Mouse (Mus musculus): Measurements from ENCODE around the gene Ccdc153. TPM values are rescaled to one million over a fixed set of nuclear protein-coding genes. Genes with fewer than 3 reads are reported as not detected.

Ccdc153 gene
- polyA plus RNA-seq, 1 experiment from 2014 or later = 2.8 TPM

DNA sequence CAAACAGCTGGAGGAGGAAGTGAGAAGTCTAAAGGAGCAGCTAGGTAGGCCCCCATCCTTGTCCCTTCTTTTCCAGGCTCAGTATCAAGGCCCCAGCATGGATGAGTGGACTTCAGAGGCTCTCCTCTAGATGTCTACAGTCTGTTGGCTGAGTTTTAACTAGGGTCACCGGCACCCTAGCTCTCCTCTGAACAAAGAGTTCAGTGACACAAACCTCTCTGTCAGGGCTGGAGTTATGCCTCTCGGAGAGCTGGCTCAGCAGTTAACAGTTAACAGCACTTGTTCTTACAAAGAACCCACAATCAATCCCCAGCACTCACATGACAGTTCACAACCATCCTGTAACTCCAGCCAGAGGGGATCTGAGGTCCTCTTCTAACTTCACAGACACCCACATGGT, 3.1 kb downstream of the Ccdc153 start:
- no peaks in the 10 kb centered on the region for H3K9me3 ChIP-seq
- no peaks in the 10 kb centered on the region for H3K4me1 ChIP-seq
- no peak overlapping the region for H3K4me2 ChIP-seq
- 45% methylated on average over 2 of the region's 2 CpGs for WGBS
- H3K27me3 ChIP-seq = peaks cover 6% of the 10 kb centered on the region; the same call in 1 of the 2 replicates
- H3K9ac ChIP-seq = no peak overlapping the region
- no peak overlapping the region for H3K4me3 ChIP-seq
- ATAC-seq (ENCODE audit: borderline replicate concordance, extremely low read depth, low FRiP score, low TSS enrichment) = no peak
- no peaks in the 10 kb centered on the region for H3K36me3 ChIP-seq
- H3K27ac ChIP-seq = no peak overlapping the region

DNA sequence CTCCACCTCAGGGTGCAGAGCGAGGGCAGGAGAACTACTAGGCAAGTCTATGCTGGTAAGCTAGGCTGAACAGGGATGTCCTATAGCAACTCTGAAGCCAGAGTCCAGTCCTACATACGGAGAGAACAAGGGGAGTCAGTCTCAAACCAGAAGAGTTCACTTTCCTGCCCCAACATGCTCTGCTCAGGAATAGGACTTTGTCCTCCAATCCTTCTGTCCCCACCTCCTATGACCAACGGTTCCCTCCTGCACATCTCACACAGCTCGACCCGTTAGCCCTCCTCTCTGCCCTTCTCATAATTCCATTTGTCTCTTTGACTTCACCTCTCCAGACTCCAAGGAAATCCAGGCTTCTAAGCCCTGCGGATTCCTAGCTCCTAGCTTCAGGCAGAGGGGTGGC, 7.4 kb downstream of the Ccdc153 start:
- no peaks in the 10 kb centered on the region for H3K36me3 ChIP-seq
- no peak overlapping the region for H3K4me3 ChIP-seq
- no peaks in the 10 kb centered on the region for H3K9me3 ChIP-seq
- no peak overlapping the region for H3K27ac ChIP-seq
- H3K27me3 ChIP-seq = peaks cover 5% of the 10 kb centered on the region; the same call in 1 of the 2 replicates
- no peak for ATAC-seq (ENCODE audit: borderline replicate concordance, extremely low read depth, low FRiP score, low TSS enrichment)
- H3K4me1 ChIP-seq = 0 out of 2 replicates have a peak, but pooled peaks cover 6% of the 10 kb centered on the region
- no peak overlapping the region for H3K9ac ChIP-seq
- WGBS = 72% methylated on average over 6 of the region's 6 CpGs
- H3K4me2 ChIP-seq = no peak overlapping the region

DNA sequence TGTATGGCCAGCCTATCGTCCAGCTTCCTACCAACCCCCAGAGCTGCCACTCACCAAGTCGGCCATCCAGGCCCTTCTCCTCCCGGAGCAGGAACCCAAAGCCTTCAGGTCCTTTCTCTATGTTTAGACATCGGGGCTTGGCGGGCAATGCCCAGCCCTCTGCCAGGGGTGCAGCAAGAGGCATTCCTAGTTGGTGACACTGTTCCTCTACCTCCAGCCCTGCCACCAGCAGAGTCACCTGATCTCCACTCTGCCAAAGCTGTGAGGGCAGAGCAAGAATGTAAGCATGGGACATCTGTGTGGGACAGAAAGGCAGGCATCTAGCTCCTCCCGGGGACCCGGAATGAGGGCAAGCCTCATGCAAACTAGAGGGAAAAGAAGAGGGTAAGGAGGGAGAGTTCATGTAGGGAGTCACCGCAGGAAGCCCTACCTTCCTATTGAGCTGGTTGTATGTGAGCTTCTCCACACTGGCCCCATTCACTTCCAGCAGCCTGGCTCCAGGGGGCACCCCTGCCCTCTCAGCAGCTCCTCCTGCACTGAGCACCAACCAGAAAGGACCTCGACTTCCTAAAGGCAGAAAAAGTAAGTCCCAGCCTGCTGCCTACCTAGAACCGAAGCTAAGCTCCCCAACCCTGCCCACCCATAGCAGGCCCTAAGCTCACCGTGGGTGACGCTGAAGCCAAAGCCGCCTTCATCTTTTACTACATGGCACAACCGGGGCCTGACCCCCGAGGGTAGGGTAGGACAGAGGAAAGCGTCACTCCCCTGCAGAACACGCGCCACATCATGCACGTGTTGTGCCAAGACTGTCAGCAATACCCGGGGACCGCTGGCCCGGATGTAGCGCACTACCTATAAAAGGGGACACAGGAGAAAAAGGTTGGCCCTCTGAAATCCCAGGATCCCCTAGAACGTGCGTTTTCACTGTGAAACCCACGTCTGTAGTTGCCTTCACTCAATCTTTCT, 9.0 kb downstream of the Ccdc153 start:
- Histone ChIP-seq H3K27me3 (peaks cover 5% of the 10 kb centered on the region; the same call in 1 of the 2 replicates), H3K4me3 (no peak overlapping the region), H3K9ac (peak overlapping the region; percentile 16; the same call in 1 of the 2 replicates), H3K9me3 (no peaks in the 10 kb centered on the region), H3K27ac (no peak overlapping the region), H3K4me1 (0 out of 2 replicates have a peak, but pooled peaks cover 6% of the 10 kb centered on the region), H3K4me2 (0 out of 2 replicates have a peak overlapping the region, but pooled peaks have one; percentile 33), H3K36me3 (no peaks in the 10 kb centered on the region)
- 35% methylated on average over 26 of the region's 26 CpGs for WGBS
- ATAC-seq (ENCODE audit: borderline replicate concordance, extremely low read depth, low FRiP score, low TSS enrichment) = peak; percentile 71; the same call in 1 of the 2 replicates

DNA sequence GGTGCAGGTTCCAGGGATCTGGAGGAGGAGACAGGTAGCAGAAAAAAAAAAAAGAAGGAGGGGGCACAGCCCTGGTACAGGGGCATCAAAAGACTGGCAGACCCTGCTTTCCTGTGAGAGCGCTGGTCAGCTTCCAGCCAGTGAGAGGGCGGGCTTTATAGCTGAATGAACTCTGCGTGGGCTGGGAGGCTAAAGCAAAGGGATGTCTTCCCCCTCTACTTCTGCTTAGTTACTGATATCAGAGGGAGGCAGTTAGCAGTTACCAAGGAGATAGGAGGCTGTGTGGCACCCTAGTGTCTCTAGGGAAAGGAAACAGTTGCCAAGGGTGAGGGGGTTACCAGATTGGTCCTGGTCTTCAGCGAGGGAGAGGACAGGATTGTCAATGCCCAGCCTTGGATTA, 10.0 kb downstream of the Ccdc153 start:
- ATAC-seq (ENCODE audit: borderline replicate concordance, extremely low read depth, low FRiP score, low TSS enrichment) = no peak
- Histone ChIP-seq H3K4me1 (peaks cover 12% of the 10 kb centered on the region; the same call in 1 of the 2 replicates), H3K27ac (no peak overlapping the region), H3K36me3 (no peaks in the 10 kb centered on the region), H3K9ac (no peak overlapping the region), H3K4me3 (no peak overlapping the region), H3K27me3 (peaks cover 5% of the 10 kb centered on the region; the same call in 1 of the 2 replicates), H3K4me2 (no peak overlapping the region), H3K9me3 (no peaks in the 10 kb centered on the region)
- 58% methylated on average over 4 of the region's 4 CpGs for WGBS

DNA sequence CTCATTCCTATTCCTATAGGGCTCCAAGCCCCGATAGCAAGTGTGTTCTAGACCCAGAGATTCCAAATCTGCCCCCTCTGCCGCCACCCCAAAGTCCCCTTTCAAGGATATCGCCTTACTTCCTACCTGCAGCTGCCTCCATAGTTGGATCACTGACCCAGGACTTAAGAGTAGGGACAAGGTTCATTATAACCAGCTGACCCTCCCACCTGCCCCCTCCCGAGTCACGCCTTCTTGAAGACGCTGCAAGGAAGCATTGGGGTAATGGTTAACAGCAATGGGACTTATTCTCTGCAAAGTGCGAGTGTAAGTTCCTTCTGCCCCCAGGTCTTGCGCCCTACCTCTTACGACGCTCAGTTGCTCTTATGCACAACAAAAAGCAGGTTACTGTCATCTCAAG, 10.8 kb downstream of the Ccdc153 start, which contains the start of gene Pdzd3:
Gene Pdzd3 (minus strand): TSS at position 158 of the 400 bp plus-strand sequence.
- ATAC-seq (ENCODE audit: borderline replicate concordance, extremely low read depth, low FRiP score, low TSS enrichment) = no peak
- no peak within 1 kb of the TSS for H3K27ac ChIP-seq
- H3K4me2 ChIP-seq = no peak within 1 kb of the TSS
- H3K4me1 ChIP-seq = peaks cover 12% of the 10 kb centered on the region; the same call in 1 of the 2 replicates
- H3K27me3 ChIP-seq = peaks cover 5% of the 10 kb centered on the region; the same call in 1 of the 2 replicates
- H3K36me3 ChIP-seq = no peaks in the 10 kb centered on the region
- 68% methylated on average over 10 of the region's 10 CpGs for whole genome bisulfite sequencing
- no peak within 1 kb of the TSS for H3K9ac ChIP-seq
- H3K4me3 ChIP-seq = no peak within 1 kb of the TSS
- no peaks in the 10 kb centered on the region for H3K9me3 ChIP-seq

DNA sequence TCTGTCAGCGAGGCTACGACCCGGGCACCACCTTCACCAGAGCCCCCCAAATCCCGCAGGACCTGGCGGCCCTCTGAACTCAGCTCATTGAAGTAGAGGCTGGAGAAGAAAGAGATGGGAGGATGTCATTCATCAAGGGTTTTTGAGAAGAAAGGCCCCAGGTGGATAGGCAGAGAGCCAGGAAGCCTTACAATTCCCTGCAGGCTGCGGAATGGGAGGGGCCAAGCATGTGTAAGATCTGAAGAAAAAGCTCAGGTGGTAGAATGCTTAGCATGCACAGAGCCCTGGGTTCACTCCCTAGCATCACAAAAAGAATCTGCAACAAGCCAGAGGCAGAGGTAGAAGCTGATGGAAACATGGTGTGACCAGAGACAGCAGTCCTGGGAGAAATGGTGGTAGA, 13.0 kb downstream of the Ccdc153 start:
- no peaks in the 10 kb centered on the region for H3K9me3 ChIP-seq
- WGBS = 79% methylated on average over 6 of the region's 6 CpGs
- no peaks in the 10 kb centered on the region for H3K36me3 ChIP-seq
- H3K27ac ChIP-seq = no peak overlapping the region
- no peak overlapping the region for H3K4me2 ChIP-seq
- H3K9ac ChIP-seq = no peak overlapping the region
- H3K27me3 ChIP-seq = peaks cover 5% of the 10 kb centered on the region; the same call in 1 of the 2 replicates
- peaks cover 12% of the 10 kb centered on the region; the same call in 1 of the 2 replicates for H3K4me1 ChIP-seq
- no peak overlapping the region for H3K4me3 ChIP-seq
- no peak for ATAC-seq (ENCODE audit: borderline replicate concordance, extremely low read depth, low FRiP score, low TSS enrichment)

DNA sequence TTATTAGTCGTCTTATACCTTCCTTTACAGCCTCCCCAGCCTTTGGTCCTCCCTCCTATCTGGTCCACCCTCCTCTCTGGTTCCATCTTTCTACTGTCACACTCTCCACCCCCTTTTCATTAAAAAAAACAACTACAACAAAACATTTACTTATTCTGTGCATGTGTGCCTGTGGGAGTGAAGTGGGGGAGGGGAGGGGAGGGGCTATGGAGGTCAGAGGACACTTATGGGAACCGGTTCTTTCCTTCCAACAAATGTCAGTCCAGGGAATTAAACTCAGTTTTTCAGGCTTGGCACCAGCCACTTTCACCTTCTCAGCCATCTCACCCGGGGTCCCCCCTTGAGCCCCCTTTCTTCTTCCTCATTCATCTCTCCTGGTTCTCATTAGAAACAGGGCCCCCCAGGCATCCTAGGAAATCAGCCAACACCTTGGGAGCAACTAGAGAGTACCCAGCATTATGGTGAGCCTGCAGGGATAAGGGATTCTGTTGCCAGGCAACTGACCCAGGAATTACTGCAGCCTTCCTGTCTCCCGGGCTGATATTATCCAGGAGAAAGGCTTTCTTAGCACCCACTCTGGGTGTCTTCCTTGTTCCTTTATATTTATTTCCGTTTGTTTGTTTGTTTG, 14.1 kb downstream of the Ccdc153 start:
- peaks cover 12% of the 10 kb centered on the region; the same call in 1 of the 2 replicates for H3K4me1 ChIP-seq

DNA sequence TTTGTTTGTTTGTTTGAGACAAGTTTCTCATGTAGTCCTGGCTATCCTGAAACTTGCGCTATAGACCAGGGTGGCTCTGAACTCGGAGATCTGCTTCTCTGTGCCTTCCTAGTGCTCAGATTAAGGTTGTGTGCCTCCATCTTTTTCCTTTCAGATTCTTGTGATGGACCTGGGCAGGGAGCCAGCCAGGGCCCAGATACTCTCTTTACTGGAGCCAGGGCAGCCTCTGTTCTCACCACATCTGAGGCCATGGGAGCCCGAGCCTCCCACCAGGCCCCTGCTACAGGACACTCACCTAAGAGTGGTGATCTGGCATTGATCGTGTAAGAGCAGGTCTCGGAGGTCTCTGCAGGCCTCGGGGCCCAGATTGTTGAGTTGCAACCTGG, 14.7 kb downstream of the Ccdc153 start:
- Histone ChIP-seq H3K27me3 (no peaks in the 10 kb centered on the region), H3K9ac (no peak overlapping the region), H3K4me2 (no peak overlapping the region), H3K4me1 (peaks cover 7% of the 10 kb centered on the region; the same call in 1 of the 2 replicates), H3K27ac (no peak overlapping the region), H3K4me3 (no peak overlapping the region), H3K36me3 (no peaks in the 10 kb centered on the region), H3K9me3 (no peaks in the 10 kb centered on the region)
- WGBS = 69% methylated on average over 6 of the region's 6 CpGs
- no peak for ATAC-seq (ENCODE audit: borderline replicate concordance, extremely low read depth, low FRiP score, low TSS enrichment)

More for the DNA sequence above, 14.1 kb downstream of the Ccdc153 start:
- Histone ChIP-seq H3K9me3 (no peaks in the 10 kb centered on the region), H3K4me3 (no peak overlapping the region), H3K9ac (no peak overlapping the region), H3K4me2 (no peak overlapping the region), H3K27me3 (no peaks in the 10 kb centered on the region), H3K27ac (no peak overlapping the region), H3K36me3 (no peaks in the 10 kb centered on the region)
- 4% methylated on average over 5 of the region's 5 CpGs for WGBS
- no peak for ATAC-seq (ENCODE audit: borderline replicate concordance, extremely low read depth, low FRiP score, low TSS enrichment)

DNA sequence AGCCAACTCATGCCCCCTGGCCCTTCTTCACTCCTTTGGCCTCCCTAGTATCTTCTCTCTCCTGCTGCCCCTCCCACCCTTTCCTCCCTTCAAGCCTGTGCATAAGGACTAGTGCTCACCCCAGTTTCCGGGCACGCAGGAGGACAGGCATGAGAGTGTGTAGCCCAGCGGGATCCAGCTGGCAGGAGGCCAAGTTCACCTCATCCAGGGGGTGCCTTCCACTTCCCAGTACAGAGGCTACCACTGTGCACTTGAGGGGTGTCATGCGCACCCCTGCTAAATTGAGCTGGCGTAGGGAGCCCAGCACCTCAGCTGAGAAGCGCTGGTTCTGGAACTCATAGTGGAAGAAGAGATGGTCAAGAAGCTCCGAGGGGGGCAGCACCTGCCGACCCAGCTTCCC, 15.7 kb downstream of the Ccdc153 start:
- Histone ChIP-seq H3K4me3 (no peak overlapping the region), H3K4me2 (no peak overlapping the region), H3K27ac (no peak overlapping the region), H3K27me3 (no peaks in the 10 kb centered on the region), H3K36me3 (no peaks in the 10 kb centered on the region), H3K9me3 (no peaks in the 10 kb centered on the region), H3K4me1 (peaks cover 7% of the 10 kb centered on the region; the same call in 1 of the 2 replicates), H3K9ac (no peak overlapping the region)
- peak; percentile 56 for ATAC-seq (ENCODE audit: borderline replicate concordance, extremely low read depth, low FRiP score, low TSS enrichment)
- WGBS = 61% methylated on average over 8 of the region's 8 CpGs

DNA sequence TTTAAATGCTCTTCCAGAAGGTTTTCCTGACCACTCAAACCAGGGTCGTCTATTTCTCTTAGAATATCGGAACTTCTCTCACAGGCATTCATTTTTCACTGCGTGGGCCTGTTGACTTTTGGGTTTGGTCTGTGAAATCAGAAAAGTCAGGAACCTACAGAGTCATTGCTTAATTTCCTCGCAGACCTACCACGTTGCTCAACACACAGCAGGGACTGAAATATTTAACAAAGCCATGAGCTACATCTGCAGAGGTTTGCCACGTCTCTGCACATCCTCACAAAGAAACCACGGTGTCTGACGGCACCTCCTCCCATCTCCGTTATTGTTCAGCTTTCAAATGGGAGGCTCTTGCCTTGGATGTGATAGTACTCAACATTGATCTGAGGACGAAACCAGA, 18.5 kb downstream of the Ccdc153 start:
- no peak overlapping the region for H3K27ac ChIP-seq
- no peaks in the 10 kb centered on the region for H3K36me3 ChIP-seq
- H3K4me1 ChIP-seq = peaks cover 7% of the 10 kb centered on the region; the same call in 1 of the 2 replicates
- ATAC-seq (ENCODE audit: borderline replicate concordance, extremely low read depth, low FRiP score, low TSS enrichment) = no peak
- no peak overlapping the region for H3K9ac ChIP-seq
- no peaks in the 10 kb centered on the region for H3K9me3 ChIP-seq
- H3K4me2 ChIP-seq = no peak overlapping the region
- H3K27me3 ChIP-seq = no peaks in the 10 kb centered on the region
- WGBS = 74% methylated on average over 10 of the region's 10 CpGs
- no peak overlapping the region for H3K4me3 ChIP-seq

DNA sequence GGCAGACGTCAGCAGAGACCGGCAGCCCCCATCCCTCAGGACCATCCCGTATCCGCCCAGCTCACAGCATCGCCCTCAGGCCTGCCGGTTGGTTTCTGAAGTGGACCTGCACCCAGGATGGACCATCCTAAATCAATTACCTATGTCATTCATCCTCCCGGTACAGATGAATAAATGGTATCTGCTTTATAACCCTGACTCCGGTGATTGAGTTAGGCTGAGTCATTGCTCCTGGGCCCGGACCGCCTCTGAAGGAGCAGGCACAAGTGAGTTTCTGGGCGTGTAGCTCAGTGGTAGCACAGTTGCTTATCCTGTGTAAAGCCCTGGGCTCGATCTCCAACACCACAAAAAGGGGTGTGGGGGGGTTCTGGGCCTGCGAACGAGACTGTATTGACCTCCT, 20.9 kb downstream of the Ccdc153 start:
- 78% methylated on average over 14 of the region's 14 CpGs for whole genome bisulfite sequencing
- Histone ChIP-seq H3K36me3 (no peaks in the 10 kb centered on the region), H3K4me3 (no peak overlapping the region), H3K4me1 (peaks cover under 1% of the 10 kb centered on the region; the same call in 1 of the 2 replicates), H3K9ac (no peak overlapping the region), H3K27ac (no peak overlapping the region), H3K27me3 (no peaks in the 10 kb centered on the region), H3K4me2 (no peak overlapping the region), H3K9me3 (no peaks in the 10 kb centered on the region)
- no peak for ATAC-seq (ENCODE audit: borderline replicate concordance, extremely low read depth, low FRiP score, low TSS enrichment)
